ENCODE assay signal across 17 mouse cellular contexts in genomic region chr7:38212651-38213062, GRCm38 (mm10). TPM values are rescaled to one million over a fixed set of nuclear protein-coding genes. Genes with fewer than 3 reads are reported as not detected.
DNase-seq lines count a peak whose midpoint lies in the region; ATAC-seq lines count a peak whose summit lies in the region.
"Had no signal": no experiment of that assay in that cellular context is flagged by ENCODE, and none has a peak within 500 bp of the region (broad histone marks: within the 10 kb centered on the region; RNA-seq: fewer than 3 reads in every experiment).

No protein-coding gene starts in this region.

- H3K4me2 ChIP-seq in kidney, embryonic 15.5 days, result no peak overlapping the region
- H3K4me2 ChIP-seq: embryonic facial prominence, embryonic 13.5 days; liver, embryonic 13.5 days; midbrain, embryonic 11.5 days had no signal

- peak overlapping the region; percentile 54; the same call in 1 of the 2 replicates for H3K27ac ChIP-seq in kidney, embryonic 15.5 days
- H3K27ac ChIP-seq: embryonic facial prominence, embryonic 13.5 days; hindbrain, embryonic 10.5 days; liver, embryonic 13.5 days had no signal

- H3K36me3 ChIP-seq in kidney, embryonic 15.5 days, result no peaks in the 10 kb centered on the region
- H3K36me3 ChIP-seq: embryonic facial prominence, embryonic 13.5 days; hindbrain, embryonic 10.5 days; liver, embryonic 13.5 days had no signal

- peaks cover 6% of the 10 kb centered on the region for H3K4me1 ChIP-seq in kidney, embryonic 15.5 days
- H3K4me1 ChIP-seq: embryonic facial prominence, embryonic 13.5 days had no signal

- H3K9me3 ChIP-seq in kidney, embryonic 15.5 days (replicated peaks), result no peaks in the 10 kb centered on the region
- H3K9me3 ChIP-seq: embryonic facial prominence, embryonic 13.5 days; hindbrain, embryonic 10.5 days; liver, embryonic 13.5 days had no signal

- peak; percentile 39 for DNase-seq in adrenal gland, postnatal 10 days
- DNase-seq in adrenal gland, adult 8-10 months, result no peak
- DNase-seq in gastrocnemius, postnatal 25 days, result peak; percentile 42
- DNase-seq in gastrocnemius, postnatal 4 days (ENCODE audit: low spot score in 2 of 2), result no peak
- DNase-seq in kidney, postnatal 10 days, result no peak
- peak; percentile 57 for DNase-seq in cerebellum, postnatal 36 days
- DNase-seq in urinary bladder, postnatal 14 days (ENCODE audit: low spot score), result no peak
- DNase-seq: adrenal gland, adult 2 months; layer of hippocampus, adult 9-11 months; liver, embryonic 13.5 days; lung, postnatal 36 days; thymus, postnatal 4 days had no signal

- no peak overlapping the region for H3K9ac ChIP-seq in kidney, embryonic 15.5 days
- H3K9ac ChIP-seq: embryonic facial prominence, embryonic 13.5 days; liver, embryonic 13.5 days had no signal

- ATAC-seq in kidney, embryonic 15.5 days (replicated peaks; ENCODE audit: low FRiP score), result no peak
- ATAC-seq: inflammation-experienced regulatory T-cells, adult 6 months had no signal

- H3K27me3 ChIP-seq in kidney, embryonic 15.5 days, result no peaks in the 10 kb centered on the region
- H3K27me3 ChIP-seq: embryonic facial prominence, embryonic 13.5 days; liver, embryonic 13.5 days had no signal

- H3K4me3 ChIP-seq in kidney, embryonic 15.5 days (replicated peaks), result no peak overlapping the region
- H3K4me3 ChIP-seq: embryonic facial prominence, embryonic 13.5 days; hindbrain, embryonic 10.5 days; liver, embryonic 13.5 days had no signal

- 18% methylated on average over 3 of the region's 3 CpGs for WGBS in kidney, embryonic 15.5 days

RNA-seq across cellular contexts. Expression of gene Plekhf1, which starts 15.2 kb away (rescaled TPM):
- total RNA-seq in adrenal gland, postnatal 10 days (2021), result 1 to 10 TPM; 4.2 to 6.1 TPM
- total RNA-seq in adrenal gland, adult 8-10 months (2022), result 1 to 10 TPM; 1.2 to 1.9 (median 1.7) TPM
- 1 to 10 TPM; 5.0 to 7.5 TPM for total RNA-seq in gastrocnemius, postnatal 25 days (2021)
- 1 to 10 TPM; 5.8 to 6.5 TPM for total RNA-seq in gastrocnemius, postnatal 4 days (2021)
- polyA plus RNA-seq in kidney, embryonic 15.5 days (2015; fragmentation: Nextera tagmentation; extraction: Ambion mirVana), result 5.0 and 5.4 TPM in 2 replicates

RNA-seq across cellular contexts. Expression of gene 1600014C10Rik, which starts 29.6 kb away (rescaled TPM):
- 10 to 100 TPM; 45.5 to 58.0 TPM for total RNA-seq in adrenal gland, postnatal 10 days (2021)
- 10 to 100 TPM; 33.8 to 64.0 (median 45.6) TPM for total RNA-seq in adrenal gland, adult 8-10 months (2022)
- total RNA-seq in gastrocnemius, postnatal 25 days (2021), result 10 to 100 TPM; 21.2 to 23.0 TPM
- total RNA-seq in gastrocnemius, postnatal 4 days (2021), result 10 to 100 TPM; 12.2 to 14.0 TPM
- polyA plus RNA-seq in kidney, embryonic 15.5 days (2015; fragmentation: Nextera tagmentation; extraction: Ambion mirVana), result 14.5 and 17.4 TPM in 2 replicates

RNA-seq across cellular contexts. Expression of gene Pop4, which starts 58.6 kb away (rescaled TPM):
- 10 to 100 TPM; 34.4 to 37.7 TPM for total RNA-seq in adrenal gland, postnatal 10 days (2021)
- total RNA-seq in adrenal gland, adult 8-10 months (2022), result 10 to 100 TPM; 48.6 to 85.5 (median 68.1) TPM
- 1 to 10 TPM; 8.3 to 9.0 TPM for total RNA-seq in gastrocnemius, postnatal 25 days (2021)
- total RNA-seq in gastrocnemius, postnatal 4 days (2021), result 10 to 100 TPM; 20.1 to 26.3 TPM
- 64.8 and 66.3 TPM in 2 replicates for polyA plus RNA-seq in kidney, embryonic 15.5 days (2015; fragmentation: Nextera tagmentation; extraction: Ambion mirVana)

Comparison
In these comparisons a context has a peak if more than half of its experiments do, and no peak if none do; other contexts are left out.
1. DNase-seq: peak in adrenal gland, postnatal 10 days (single experiment), gastrocnemius, postnatal 25 days (single experiment) and cerebellum, postnatal 36 days (2 of 2); none in adrenal gland, adult 8-10 months (single experiment), gastrocnemius, postnatal 4 days (0 of 2), kidney, postnatal 10 days (single experiment) and urinary bladder, postnatal 14 days (single experiment).